25 mouse cellular contexts compared by ENCODE assay signal in the genomic region with DNA sequence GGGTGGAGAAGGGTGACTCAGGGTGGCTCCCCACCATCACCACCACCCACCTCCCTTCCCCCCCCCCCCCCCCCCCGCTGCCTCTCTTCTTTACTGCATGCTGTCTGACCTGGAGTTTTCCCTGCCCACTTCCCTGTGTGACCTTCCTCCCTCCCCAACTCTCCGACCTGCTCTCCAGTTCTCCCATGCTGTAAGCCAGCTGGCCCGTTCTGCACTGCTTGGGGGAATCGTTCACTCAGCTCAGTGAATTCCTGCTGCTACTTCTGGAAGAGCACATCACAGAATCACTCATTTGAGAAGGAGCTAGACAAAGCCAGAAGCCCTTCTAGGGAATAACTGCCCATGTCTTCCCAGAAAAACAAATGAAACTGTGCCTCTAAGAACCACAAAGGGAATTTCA. TPM values are rescaled to one million over a fixed set of nuclear protein-coding genes. Genes with fewer than 3 reads are reported as not detected.
"Had no signal": no experiment of that assay in that cellular context is flagged by ENCODE, and none has a peak within 500 bp of the region (broad histone marks: within the 10 kb centered on the region; RNA-seq: fewer than 3 reads in every experiment).

No protein-coding gene starts in this region.

- H3K36me3 ChIP-seq: kidney, embryonic 15.5 days; limb, embryonic 12.5 days; limb, embryonic 15.5 days; midbrain, embryonic 10.5 days; neural tube, embryonic 12.5 days had no signal

- H3K27me3 ChIP-seq: kidney, embryonic 15.5 days; megakaryocyte, embryonic 14.5 days; midbrain, embryonic 13.5 days; neural tube, embryonic 12.5 days; neural tube, embryonic 15.5 days had no signal

- H3K9ac ChIP-seq: kidney, embryonic 15.5 days; limb, embryonic 12.5 days; limb, embryonic 15.5 days; liver, embryonic 14.5 days; liver, postnatal 0 days; lung, embryonic 14.5 days; midbrain, embryonic 13.5 days; neural tube, embryonic 12.5 days; neural tube, embryonic 15.5 days had no signal

- H3K4me2 ChIP-seq: kidney, embryonic 15.5 days; limb, embryonic 12.5 days; limb, embryonic 15.5 days; liver, embryonic 11.5 days; lung, embryonic 14.5 days; midbrain, embryonic 13.5 days; neural tube, embryonic 12.5 days; neural tube, embryonic 15.5 days had no signal

- H3K9me3 ChIP-seq: kidney, embryonic 15.5 days; limb, embryonic 12.5 days; limb, embryonic 15.5 days; megakaryocyte, embryonic 14.5 days; midbrain, embryonic 10.5 days; midbrain, embryonic 13.5 days; neural tube, embryonic 12.5 days; neural tube, embryonic 15.5 days had no signal

- H3K27ac ChIP-seq: kidney, embryonic 15.5 days; layer of hippocampus, adult 2 months; left cerebral cortex, adult 2 months; limb, embryonic 12.5 days; limb, embryonic 15.5 days; liver, embryonic 14.5 days; midbrain, embryonic 10.5 days; midbrain, embryonic 13.5 days; neural tube, embryonic 12.5 days; neural tube, embryonic 15.5 days; stomach, postnatal 0 days had no signal

- H3K4me3 ChIP-seq: kidney, embryonic 15.5 days; layer of hippocampus, adult 2 months; left cerebral cortex, adult 2 months; limb, embryonic 12.5 days; limb, embryonic 15.5 days; megakaryocyte, embryonic 14.5 days; midbrain, embryonic 10.5 days; midbrain, embryonic 13.5 days; neural tube, embryonic 12.5 days; neural tube, embryonic 15.5 days had no signal

- ATAC-seq: liver, postnatal 0 days; lung, postnatal 0 days; midbrain, embryonic 13.5 days had no signal

- H3K4me1 ChIP-seq: kidney, embryonic 15.5 days; limb, embryonic 12.5 days; limb, embryonic 15.5 days; megakaryocyte, embryonic 14.5 days; midbrain, embryonic 10.5 days; midbrain, embryonic 13.5 days; neural tube, embryonic 12.5 days; neural tube, embryonic 15.5 days had no signal

- DNase-seq: kidney, adult 18-20 months; kidney, postnatal 14 days; layer of hippocampus, adult 9-11 months; liver, postnatal 0 days; lung, embryonic 14.5 days; lung, postnatal 36 days; right cerebral cortex, postnatal 4 days; thymus, adult 2 months; thymus, postnatal 14 days; thymus, postnatal 4 days had no signal

RNA-seq across cellular contexts. Expression of a gene that starts 48.9 kb away (rescaled TPM):
- polyA plus RNA-seq: large intestine, adult 2 months; limb, embryonic 15.5 days; liver, postnatal 0 days had no signal
